Mouse (Mus musculus): Measurements from ENCODE around the gene Olfr486. TPM values are rescaled to one million over a fixed set of nuclear protein-coding genes. Genes with fewer than 3 reads are reported as not detected.

Olfr486 gene
- polyA plus RNA-seq (2014; fragmentation: Illumina TruSeq; extraction: RNeasy Lipid Tissue Mini Kit (QIAGEN cat#74804); ENCODE audit: low replicate concordance), result not detected

DNA sequence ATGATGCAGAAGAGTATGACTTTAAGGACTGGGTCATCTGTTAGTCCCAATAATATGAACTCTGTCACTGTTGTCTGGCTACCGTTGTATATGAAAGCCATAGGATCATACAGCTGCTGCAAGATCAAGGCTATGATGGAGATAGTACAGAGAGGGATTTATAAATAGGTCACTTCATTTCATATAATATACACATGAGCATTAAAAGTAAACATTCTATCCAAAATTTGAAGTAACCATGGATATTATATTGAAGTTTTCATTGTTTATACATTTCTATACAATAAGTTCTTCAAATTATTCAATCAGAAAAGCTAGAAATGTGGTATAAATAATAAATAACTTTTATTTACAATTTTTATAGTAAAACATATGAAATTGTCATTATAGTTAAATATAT is at the start of gene Olfr486:
Gene Olfr486 (minus strand): TSS at position 101 of the 400 bp plus-strand sequence.

GRCm38 (mm10) chr7:108214536-108214935 is 42.0 kb upstream of the Olfr486 start, which contains the start of gene Olfr487:
Gene Olfr487 (minus strand): TSS chr7:108214636.

DNA sequence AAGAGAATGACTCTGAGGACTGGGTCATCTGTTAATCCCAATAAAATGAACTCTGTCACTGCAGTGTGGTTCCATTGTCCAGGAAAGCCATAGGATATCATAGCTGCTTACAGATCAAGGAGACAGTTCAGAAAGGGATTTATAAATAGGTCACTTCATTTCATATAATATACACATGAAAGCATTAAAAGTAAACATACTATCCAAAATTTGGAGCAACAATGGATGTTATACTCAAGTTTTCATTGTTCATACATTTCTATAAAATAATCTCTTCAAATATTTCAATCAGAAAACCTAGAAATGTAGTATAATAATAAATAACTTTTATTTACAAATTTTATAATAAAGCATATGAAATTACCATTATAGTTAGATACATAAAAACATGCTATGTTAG is 12.8 kb downstream of the Olfr486 start, which contains the start of gene Olfr485:
Gene Olfr485 (minus strand): TSS at position 101 of the 400 bp plus-strand sequence.

GRCm38 (mm10) chr7:108127349-108127748 is 45.2 kb downstream of the Olfr486 start, which contains the start of gene Olfr484:
Gene Olfr484 (minus strand): TSS chr7:108127449.

Other genes starting within 250 kb of the Olfr486 start
- not detected for gene Olfr473, start 242.3 kb downstream of the Olfr486 start, polyA plus RNA-seq (2014; fragmentation: Illumina TruSeq; extraction: RNeasy Lipid Tissue Mini Kit (QIAGEN cat#74804); ENCODE audit: low replicate concordance)
- not detected for gene Olfr474, start 218.1 kb downstream of the Olfr486 start, polyA plus RNA-seq (2014; fragmentation: Illumina TruSeq; extraction: RNeasy Lipid Tissue Mini Kit (QIAGEN cat#74804); ENCODE audit: low replicate concordance)
- not detected for gene Olfr476, start 207.9 kb downstream of the Olfr486 start, polyA plus RNA-seq (2014; fragmentation: Illumina TruSeq; extraction: RNeasy Lipid Tissue Mini Kit (QIAGEN cat#74804); ENCODE audit: low replicate concordance)
- gene Olfr477, start 186.0 kb downstream of the Olfr486 start, polyA plus RNA-seq (2014; fragmentation: Illumina TruSeq; extraction: RNeasy Lipid Tissue Mini Kit (QIAGEN cat#74804); ENCODE audit: low replicate concordance), result not detected
- gene Olfr478, start 138.8 kb downstream of the Olfr486 start, polyA plus RNA-seq (2014; fragmentation: Illumina TruSeq; extraction: RNeasy Lipid Tissue Mini Kit (QIAGEN cat#74804); ENCODE audit: low replicate concordance), result not detected
- gene Olfr479, start 122.0 kb downstream of the Olfr486 start, polyA plus RNA-seq (2014; fragmentation: Illumina TruSeq; extraction: RNeasy Lipid Tissue Mini Kit (QIAGEN cat#74804); ENCODE audit: low replicate concordance), result not detected
- gene Olfr480, start 105.4 kb downstream of the Olfr486 start, polyA plus RNA-seq (2014; fragmentation: Illumina TruSeq; extraction: RNeasy Lipid Tissue Mini Kit (QIAGEN cat#74804); ENCODE audit: low replicate concordance), result not detected
- gene Olfr481, start 92.9 kb downstream of the Olfr486 start, polyA plus RNA-seq (2014; fragmentation: Illumina TruSeq; extraction: RNeasy Lipid Tissue Mini Kit (QIAGEN cat#74804); ENCODE audit: low replicate concordance), result not detected
- not detected for gene Olfr482, start 75.2 kb downstream of the Olfr486 start, polyA plus RNA-seq (2014; fragmentation: Illumina TruSeq; extraction: RNeasy Lipid Tissue Mini Kit (QIAGEN cat#74804); ENCODE audit: low replicate concordance)
- gene Olfr483, start 71.9 kb downstream of the Olfr486 start, polyA plus RNA-seq (2014; fragmentation: Illumina TruSeq; extraction: RNeasy Lipid Tissue Mini Kit (QIAGEN cat#74804); ENCODE audit: low replicate concordance), result not detected
- gene Olfr484, start 45.3 kb downstream of the Olfr486 start, polyA plus RNA-seq (2014; fragmentation: Illumina TruSeq; extraction: RNeasy Lipid Tissue Mini Kit (QIAGEN cat#74804); ENCODE audit: low replicate concordance), result not detected
- not detected for gene Olfr485, start 12.9 kb downstream of the Olfr486 start, polyA plus RNA-seq (2014; fragmentation: Illumina TruSeq; extraction: RNeasy Lipid Tissue Mini Kit (QIAGEN cat#74804); ENCODE audit: low replicate concordance)
- not detected for gene Olfr487, start 41.9 kb upstream of the Olfr486 start, polyA plus RNA-seq (2014; fragmentation: Illumina TruSeq; extraction: RNeasy Lipid Tissue Mini Kit (QIAGEN cat#74804); ENCODE audit: low replicate concordance)
- gene Olfr488, start 85.6 kb upstream of the Olfr486 start, polyA plus RNA-seq (2014; fragmentation: Illumina TruSeq; extraction: RNeasy Lipid Tissue Mini Kit (QIAGEN cat#74804); ENCODE audit: low replicate concordance), result not detected
- gene Olfr490, start 116.2 kb upstream of the Olfr486 start, polyA plus RNA-seq (2014; fragmentation: Illumina TruSeq; extraction: RNeasy Lipid Tissue Mini Kit (QIAGEN cat#74804); ENCODE audit: low replicate concordance), result not detected
- gene Olfr491, start 140.7 kb upstream of the Olfr486 start, polyA plus RNA-seq (2014; fragmentation: Illumina TruSeq; extraction: RNeasy Lipid Tissue Mini Kit (QIAGEN cat#74804); ENCODE audit: low replicate concordance), result not detected
- gene Olfr492, start 150.9 kb upstream of the Olfr486 start, polyA plus RNA-seq (2014; fragmentation: Illumina TruSeq; extraction: RNeasy Lipid Tissue Mini Kit (QIAGEN cat#74804); ENCODE audit: low replicate concordance), result not detected
- not detected for gene Olfr493, start 174.2 kb upstream of the Olfr486 start, polyA plus RNA-seq (2014; fragmentation: Illumina TruSeq; extraction: RNeasy Lipid Tissue Mini Kit (QIAGEN cat#74804); ENCODE audit: low replicate concordance)
- gene Olfr494, start 192.6 kb upstream of the Olfr486 start, polyA plus RNA-seq (2014; fragmentation: Illumina TruSeq; extraction: RNeasy Lipid Tissue Mini Kit (QIAGEN cat#74804); ENCODE audit: low replicate concordance), result not detected
- not detected for gene Olfr495, start 220.4 kb upstream of the Olfr486 start, polyA plus RNA-seq (2014; fragmentation: Illumina TruSeq; extraction: RNeasy Lipid Tissue Mini Kit (QIAGEN cat#74804); ENCODE audit: low replicate concordance)
- gene Olfr497, start 247.7 kb upstream of the Olfr486 start, polyA plus RNA-seq (2014; fragmentation: Illumina TruSeq; extraction: RNeasy Lipid Tissue Mini Kit (QIAGEN cat#74804); ENCODE audit: low replicate concordance), result not detected